10 mouse cellular contexts compared by ENCODE assay signal in genomic region chr16:42835940-42836339, GRCm38 (mm10). TPM values are rescaled to one million over a fixed set of nuclear protein-coding genes. Genes with fewer than 3 reads are reported as not detected.
DNase-seq lines count a peak whose midpoint lies in the region.
"Had no signal": no experiment of that assay in that cellular context is flagged by ENCODE, and none has a peak within 500 bp of the region (broad histone marks: within the 10 kb centered on the region; RNA-seq: fewer than 3 reads in every experiment).

No protein-coding gene starts in this region.

- peak; percentile 67 for DNase-seq in cerebellum, adult 9-10 months
- no peak for DNase-seq in cerebellum, adult 8-10 months
- peak; percentile 31 for DNase-seq in kidney, adult 9 months
- DNase-seq in kidney, postnatal 14 days, result no peak
- DNase-seq in thymus, postnatal 0 days (ENCODE audit: low spot score), result peak; percentile 8
- no peak for DNase-seq in thymus, postnatal 4 days
- DNase-seq in ovary, postnatal 14 days (ENCODE audit: low spot score), result no peak
- DNase-seq in adrenal gland, postnatal 4 days (ENCODE audit: low spot score in 2 of 2), result no peak
- DNase-seq: gastrocnemius, postnatal 14 days; thymus, postnatal 36 days had no signal

RNA-seq across cellular contexts. Expression of gene Zbtb20, which starts 39.7 kb away (rescaled TPM):
- 9.5 and 15.5 TPM in 2 replicates for polyA plus RNA-seq in thymus, postnatal 0 days (2015; fragmentation: Nextera tagmentation; extraction: Ambion mirVana)
- total RNA-seq in adrenal gland, postnatal 4 days (2021), result 10 to 100 TPM; 78.8 to 85.4 TPM

Comparison
In these comparisons a context has a peak if more than half of its experiments do, and no peak if none do; other contexts are left out.
1. DNase-seq: peak in cerebellum, adult 9-10 months (single experiment), kidney, adult 9 months (single experiment) and thymus, postnatal 0 days (single experiment); none in cerebellum, adult 8-10 months (single experiment), kidney, postnatal 14 days (single experiment), thymus, postnatal 4 days (single experiment), ovary, postnatal 14 days (single experiment) and adrenal gland, postnatal 4 days (0 of 2).